Mouse (Mus musculus): ENCODE measurements around the gene Htr2a. TPM values are rescaled to one million over a fixed set of nuclear protein-coding genes. Genes with fewer than 3 reads are reported as not detected.

The Htr2a gene
- polyA plus RNA-seq, 1 experiment: 10.4 TPM

DNA sequence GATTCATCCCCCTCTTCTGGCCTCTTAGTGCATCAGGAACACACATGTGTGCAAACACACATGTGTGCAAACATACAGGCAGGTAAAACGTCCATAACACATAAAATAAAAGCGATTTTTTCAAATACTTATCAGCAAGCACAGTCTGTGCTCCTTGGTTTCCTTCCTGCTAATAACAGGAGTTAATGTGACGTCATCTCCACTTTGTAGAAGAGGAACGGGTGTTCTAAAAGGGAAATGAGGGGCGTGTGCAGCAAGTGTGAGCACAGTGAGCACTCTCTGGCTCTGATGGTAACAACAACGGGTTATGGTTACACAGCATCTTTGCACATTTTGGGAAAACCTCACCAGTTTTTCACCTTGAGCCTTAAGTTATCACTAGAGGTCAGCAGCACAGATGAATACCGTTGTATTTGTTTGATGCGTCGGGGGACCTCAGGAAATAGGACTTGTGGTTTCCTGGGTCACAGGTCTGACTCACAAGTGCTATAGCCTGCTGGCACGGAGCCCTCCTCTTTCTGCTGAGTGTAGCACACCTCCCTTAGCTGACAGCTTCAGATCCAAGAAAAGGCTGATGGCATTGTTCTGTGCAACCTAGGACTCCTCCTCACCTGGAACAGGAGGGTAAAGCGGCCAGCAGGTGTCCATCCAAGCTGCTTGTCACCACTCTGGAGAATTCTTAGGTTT, 5.6 kb downstream of the Htr2a start:
- 0 out of 2 replicates have a peak overlapping the region, but pooled peaks have one; percentile 11 for H3K27ac ChIP-seq (ENCODE audit: insufficient read depth, low read length)
- H3K4me1 ChIP-seq (ENCODE audit: control insufficient read depth, insufficient read depth, low read length): peaks cover 2% of the 10 kb centered on the region; the same call in 1 of the 2 replicates
- no peak overlapping the region for H3K4me3 ChIP-seq (ENCODE audit: insufficient read depth, low read length)
- TF ChIP-seq POLR2A (IDR thresholded peaks at IDR 0.05; ENCODE audit: extremely low read depth, insufficient read depth, low read length) (no peak), CTCF (IDR thresholded peaks at IDR 0.05; ENCODE audit: extremely low read depth, insufficient read depth, low read length) (no peak)

DNA sequence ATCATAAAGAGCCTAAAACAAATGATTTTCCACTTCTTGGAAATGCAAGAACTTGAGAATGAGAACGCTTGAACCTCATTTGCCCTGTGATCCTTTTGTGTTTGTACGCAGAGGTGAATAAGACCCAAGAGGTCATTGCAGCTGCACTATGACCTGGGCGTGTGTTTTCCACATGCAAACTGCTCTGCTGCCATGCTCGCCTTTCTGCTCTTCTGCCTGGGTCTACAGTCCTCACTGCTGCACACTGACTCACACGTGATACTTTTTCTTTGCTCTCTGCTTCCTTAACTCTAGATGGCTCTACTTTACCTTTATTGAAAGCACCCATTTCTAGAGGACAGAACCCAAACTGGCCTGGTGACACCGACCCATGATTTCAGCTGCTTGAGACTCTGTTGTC, 9.4 kb downstream of the Htr2a start:
- Histone ChIP-seq H3K27ac (ENCODE audit: insufficient read depth, low read length) (no peak overlapping the region), H3K4me1 (ENCODE audit: control insufficient read depth, insufficient read depth, low read length) (peaks cover 2% of the 10 kb centered on the region; the same call in 1 of the 2 replicates), H3K4me3 (ENCODE audit: insufficient read depth, low read length) (no peak overlapping the region)
- TF ChIP-seq POLR2A (IDR thresholded peaks at IDR 0.05; ENCODE audit: extremely low read depth, insufficient read depth, low read length): no peak
- no peak for TF ChIP-seq CTCF (IDR thresholded peaks at IDR 0.05; ENCODE audit: extremely low read depth, insufficient read depth, low read length)

DNA sequence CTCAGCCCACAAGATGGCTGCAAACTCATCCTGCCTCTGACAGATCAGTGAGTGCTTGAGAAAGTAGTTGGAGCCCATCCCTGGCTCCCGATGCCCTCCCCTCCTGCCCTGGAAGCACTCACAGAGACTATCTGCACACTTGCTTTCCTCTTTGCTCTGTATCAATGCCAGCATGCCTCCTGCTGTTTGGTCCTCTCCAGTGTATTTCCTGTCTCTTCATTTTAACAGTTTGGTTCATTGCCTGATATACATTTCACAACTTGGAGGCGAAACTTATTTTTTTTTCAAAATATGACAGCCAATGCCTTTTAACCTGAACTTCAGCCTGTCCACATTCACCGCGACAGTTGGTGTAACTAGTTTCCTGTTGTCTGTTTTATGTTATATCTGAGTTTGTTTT, 11.0 kb downstream of the Htr2a start:
- H3K27ac ChIP-seq (ENCODE audit: insufficient read depth, low read length): no peak overlapping the region
- peaks cover 2% of the 10 kb centered on the region; the same call in 1 of the 2 replicates for H3K4me1 ChIP-seq (ENCODE audit: control insufficient read depth, insufficient read depth, low read length)
- H3K4me3 ChIP-seq (ENCODE audit: insufficient read depth, low read length): no peak overlapping the region
- TF ChIP-seq POLR2A (IDR thresholded peaks at IDR 0.05; ENCODE audit: extremely low read depth, insufficient read depth, low read length) (no peak), CTCF (IDR thresholded peaks at IDR 0.05; ENCODE audit: extremely low read depth, insufficient read depth, low read length) (no peak)

DNA sequence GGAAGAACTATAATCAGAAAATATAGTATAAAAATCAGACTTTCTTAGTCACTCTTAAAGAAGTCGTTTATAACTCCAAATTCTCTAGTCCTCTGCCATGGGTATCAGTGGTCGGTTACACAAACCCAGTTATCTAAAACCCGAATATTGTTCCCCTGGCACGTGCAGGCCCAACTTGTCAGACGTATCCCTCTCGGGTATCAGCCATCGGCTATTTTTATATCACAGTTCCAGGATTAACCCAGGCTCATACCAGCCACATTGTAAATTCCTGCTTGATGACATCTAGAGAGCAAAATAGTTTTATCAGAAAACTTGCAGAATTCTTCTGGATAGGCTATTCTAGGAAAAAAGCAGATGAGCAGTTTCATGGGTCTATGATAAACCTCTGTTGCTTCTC, 16.6 kb downstream of the Htr2a start:
- no peak overlapping the region for H3K27ac ChIP-seq (ENCODE audit: insufficient read depth, low read length)
- H3K4me3 ChIP-seq (ENCODE audit: insufficient read depth, low read length): no peak overlapping the region
- H3K4me1 ChIP-seq (ENCODE audit: control insufficient read depth, insufficient read depth, low read length): peaks cover 2% of the 10 kb centered on the region; the same call in 1 of the 2 replicates
- no peak for TF ChIP-seq CTCF (IDR thresholded peaks at IDR 0.05; ENCODE audit: extremely low read depth, insufficient read depth, low read length)
- TF ChIP-seq POLR2A (IDR thresholded peaks at IDR 0.05; ENCODE audit: extremely low read depth, insufficient read depth, low read length): no peak

DNA sequence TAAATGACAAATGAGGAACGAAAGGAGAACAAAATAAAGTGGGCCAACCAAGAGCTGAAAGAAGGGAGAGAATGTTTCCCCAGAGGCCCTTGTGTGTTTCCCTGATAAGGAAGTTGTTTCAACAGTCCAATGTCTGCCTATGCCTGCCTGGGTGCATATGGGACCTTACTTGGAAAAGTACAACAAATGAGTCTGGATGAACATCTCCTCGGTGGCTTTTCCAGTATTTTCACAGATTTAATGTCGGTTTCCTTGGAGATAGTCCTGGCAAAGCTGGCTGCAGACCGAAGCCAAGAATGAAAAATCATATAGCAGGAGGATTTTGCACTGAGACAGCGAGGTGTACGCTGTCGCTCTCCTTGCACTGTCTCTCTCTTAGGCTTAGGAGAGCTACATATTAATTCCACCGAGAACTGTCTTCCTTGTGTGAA, 18.8 kb downstream of the Htr2a start:
- Histone ChIP-seq H3K4me3 (ENCODE audit: insufficient read depth, low read length) (no peak overlapping the region), H3K4me1 (ENCODE audit: control insufficient read depth, insufficient read depth, low read length) (peaks cover 4% of the 10 kb centered on the region; the same call in 1 of the 2 replicates), H3K27ac (ENCODE audit: insufficient read depth, low read length) (no peak overlapping the region)
- no peak for TF ChIP-seq POLR2A (IDR thresholded peaks at IDR 0.05; ENCODE audit: extremely low read depth, insufficient read depth, low read length)
- no peak for TF ChIP-seq CTCF (IDR thresholded peaks at IDR 0.05; ENCODE audit: extremely low read depth, insufficient read depth, low read length)

DNA sequence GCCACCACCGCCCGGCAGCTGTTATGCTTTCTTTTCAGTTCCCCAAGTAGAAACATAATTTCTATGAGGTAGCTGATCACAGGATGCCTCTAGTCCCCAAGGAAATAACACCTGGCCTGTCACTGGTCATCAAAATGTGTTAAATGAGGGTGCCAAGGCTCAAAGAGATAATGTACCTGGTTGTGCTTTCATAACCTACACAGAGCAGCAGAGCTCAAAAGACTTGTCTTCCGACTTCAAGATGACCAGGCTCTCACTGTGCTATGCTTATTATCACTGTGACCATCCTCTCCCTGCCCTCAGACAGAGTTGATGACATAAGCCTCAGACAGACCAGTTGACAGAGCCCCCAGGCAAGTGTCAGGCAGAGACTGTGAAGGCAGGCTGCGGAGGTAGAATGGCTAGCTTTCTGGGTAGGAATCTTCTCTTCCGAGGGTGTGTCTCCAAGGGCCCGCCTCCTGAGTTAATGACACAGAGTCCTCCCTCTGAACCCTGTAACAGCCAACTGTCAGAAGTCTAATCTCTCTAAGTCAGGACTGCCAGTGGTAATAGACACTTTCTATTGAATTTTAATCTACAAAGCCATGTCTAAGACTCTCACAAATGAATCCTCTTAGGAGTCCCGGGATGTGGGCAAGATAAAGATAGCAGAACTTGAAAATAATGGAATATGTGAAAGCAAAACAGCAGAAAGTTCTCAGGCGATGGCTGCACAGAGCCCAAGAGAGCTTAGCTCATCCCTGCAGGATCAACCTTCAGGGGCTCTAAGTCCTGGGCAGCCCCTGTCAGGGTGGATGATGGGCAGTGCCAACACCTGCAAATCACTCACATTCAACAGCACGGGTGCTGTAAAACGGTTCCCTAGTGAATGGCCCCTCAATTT, 31.7 kb downstream of the Htr2a start:
- Histone ChIP-seq H3K27ac (ENCODE audit: insufficient read depth, low read length) (no peak overlapping the region), H3K4me3 (ENCODE audit: insufficient read depth, low read length) (no peak overlapping the region), H3K4me1 (ENCODE audit: control insufficient read depth, insufficient read depth, low read length) (no peaks in the 10 kb centered on the region)
- TF ChIP-seq POLR2A (IDR thresholded peaks at IDR 0.05; ENCODE audit: extremely low read depth, insufficient read depth, low read length): no peak
- TF ChIP-seq CTCF (IDR thresholded peaks at IDR 0.05; ENCODE audit: extremely low read depth, insufficient read depth, low read length): no peak

DNA sequence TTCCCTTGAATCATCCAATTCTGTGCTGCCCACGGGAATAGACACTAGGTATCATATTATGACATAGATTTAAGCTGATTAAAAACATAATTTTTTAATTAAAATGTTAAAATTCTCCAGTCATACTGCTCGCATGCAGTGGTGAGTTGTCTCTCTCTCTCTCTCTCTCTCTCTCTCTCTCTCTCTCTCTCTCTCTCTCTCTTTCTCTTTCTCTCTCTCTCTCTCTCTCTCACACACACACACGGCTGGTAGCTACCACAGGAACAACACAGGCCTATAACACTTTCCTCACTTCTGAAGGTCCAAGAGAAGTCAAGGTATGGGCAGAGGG, 32.3 kb downstream of the Htr2a start:
- TF ChIP-seq POLR2A (IDR thresholded peaks at IDR 0.05; ENCODE audit: extremely low read depth, insufficient read depth, low read length): no peak
- no peak for TF ChIP-seq CTCF (IDR thresholded peaks at IDR 0.05; ENCODE audit: extremely low read depth, insufficient read depth, low read length)
- H3K4me1 ChIP-seq (ENCODE audit: control insufficient read depth, insufficient read depth, low read length): no peaks in the 10 kb centered on the region
- H3K4me3 ChIP-seq (ENCODE audit: insufficient read depth, low read length): no peak overlapping the region
- H3K27ac ChIP-seq (ENCODE audit: insufficient read depth, low read length): no peak overlapping the region

DNA sequence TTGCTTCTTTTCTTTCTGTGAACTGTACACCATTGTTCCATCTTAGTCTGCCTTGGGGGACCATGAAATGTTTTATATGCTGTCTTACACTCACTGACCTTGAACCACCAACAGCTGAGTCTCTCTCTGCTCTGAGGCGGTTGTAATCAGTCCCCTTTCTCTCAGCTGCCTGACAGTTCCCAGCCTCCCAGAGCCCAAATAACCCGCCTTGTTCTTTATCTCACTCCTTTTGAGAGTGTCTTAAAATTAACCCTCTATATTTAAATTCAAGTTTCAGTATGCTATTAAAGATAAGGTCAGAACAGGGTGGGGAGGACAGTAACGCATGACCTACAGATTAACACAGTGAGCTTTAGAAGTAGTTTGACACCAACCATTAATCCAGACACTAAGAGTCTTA, 32.9 kb downstream of the Htr2a start:
- TF ChIP-seq CTCF (IDR thresholded peaks at IDR 0.05; ENCODE audit: extremely low read depth, insufficient read depth, low read length) (no peak), POLR2A (IDR thresholded peaks at IDR 0.05; ENCODE audit: extremely low read depth, insufficient read depth, low read length) (no peak)
- no peak overlapping the region for H3K27ac ChIP-seq (ENCODE audit: insufficient read depth, low read length)
- no peaks in the 10 kb centered on the region for H3K4me1 ChIP-seq (ENCODE audit: control insufficient read depth, insufficient read depth, low read length)
- no peak overlapping the region for H3K4me3 ChIP-seq (ENCODE audit: insufficient read depth, low read length)

DNA sequence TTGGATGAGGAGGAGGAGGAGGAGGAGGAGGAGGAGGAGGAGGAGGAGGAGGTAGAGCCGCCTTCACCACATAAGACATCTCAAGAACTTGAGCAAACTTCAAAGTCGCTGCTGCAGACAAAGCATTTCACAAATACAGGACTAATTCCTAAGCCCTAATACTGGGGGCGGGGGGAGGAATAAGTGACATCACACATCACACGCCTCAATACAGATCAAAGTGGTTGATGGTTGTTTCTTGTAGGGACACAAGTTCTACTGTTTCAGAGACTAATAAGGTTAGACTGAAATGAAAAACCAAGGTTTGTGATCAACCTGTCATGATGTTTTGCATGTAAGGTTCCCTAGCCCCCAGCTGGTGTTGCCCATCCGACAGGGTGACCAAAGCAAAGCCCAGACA, 39.2 kb downstream of the Htr2a start:
- TF ChIP-seq POLR2A (IDR thresholded peaks at IDR 0.05; ENCODE audit: extremely low read depth, insufficient read depth, low read length) (no peak), CTCF (IDR thresholded peaks at IDR 0.05; ENCODE audit: extremely low read depth, insufficient read depth, low read length) (no peak)
- Histone ChIP-seq H3K27ac (ENCODE audit: insufficient read depth, low read length) (no peak overlapping the region), H3K4me3 (ENCODE audit: insufficient read depth, low read length) (no peak overlapping the region), H3K4me1 (ENCODE audit: control insufficient read depth, insufficient read depth, low read length) (no peaks in the 10 kb centered on the region)
